Mouse (Mus musculus) spleen, adult 10 weeks (tissue): Measurements from ENCODE around the gene 4930544G11Rik. TPM values are rescaled to one million over a fixed set of nuclear protein-coding genes. Genes with fewer than 3 reads are reported as not detected.

Source experiments
- polyA plus RNA-seq: library from polyadenylated mRNA; stranded (reverse); fragments of 350-450 nt; fragmentation: Illumina TruSeq; extraction: RNeasy Lipid Tissue Mini Kit (QIAGEN cat#74804); gene quantifications from one replicate; pipeline ENCODE4 v1.2.3, GENCODE M21; 2015; ENCODE audit warnings: low replicate concordance; ENCODE audit not compliant: insufficient read depth

Gene 4930544G11Rik
- not detected for polyA plus RNA-seq

GRCm38 (mm10) chr6:65952309-65952708 is at the start of gene 4930544G11Rik:
4930544G11Rik (plus strand) TSS chr6:65952609.

Other genes starting within 250 kb of the 4930544G11Rik start
- gene Prdm5, start 173.6 kb upstream of the 4930544G11Rik start, polyA plus RNA-seq = 2.2 TPM